Mouse (Mus musculus) adrenal gland, adult 8-10 months (tissue): ENCODE measurements around the gene Acyp1. TPM values are rescaled to one million over a fixed set of nuclear protein-coding genes. Genes with fewer than 3 reads are reported as not detected.

Experiments used
- DNase-seq: peaks from one replicate; pipeline ENCODE4 v3.0.0; 2022
- total RNA-seq, 4 experiments: library from RNA; stranded (reverse); gene quantifications; 2 replicates each; pipeline ENCODE4 v1.2.4; 2022

The Acyp1 gene
- 10 to 100 TPM; 29.3 to 36.6 (median 32.8) TPM for total RNA-seq

DNA sequence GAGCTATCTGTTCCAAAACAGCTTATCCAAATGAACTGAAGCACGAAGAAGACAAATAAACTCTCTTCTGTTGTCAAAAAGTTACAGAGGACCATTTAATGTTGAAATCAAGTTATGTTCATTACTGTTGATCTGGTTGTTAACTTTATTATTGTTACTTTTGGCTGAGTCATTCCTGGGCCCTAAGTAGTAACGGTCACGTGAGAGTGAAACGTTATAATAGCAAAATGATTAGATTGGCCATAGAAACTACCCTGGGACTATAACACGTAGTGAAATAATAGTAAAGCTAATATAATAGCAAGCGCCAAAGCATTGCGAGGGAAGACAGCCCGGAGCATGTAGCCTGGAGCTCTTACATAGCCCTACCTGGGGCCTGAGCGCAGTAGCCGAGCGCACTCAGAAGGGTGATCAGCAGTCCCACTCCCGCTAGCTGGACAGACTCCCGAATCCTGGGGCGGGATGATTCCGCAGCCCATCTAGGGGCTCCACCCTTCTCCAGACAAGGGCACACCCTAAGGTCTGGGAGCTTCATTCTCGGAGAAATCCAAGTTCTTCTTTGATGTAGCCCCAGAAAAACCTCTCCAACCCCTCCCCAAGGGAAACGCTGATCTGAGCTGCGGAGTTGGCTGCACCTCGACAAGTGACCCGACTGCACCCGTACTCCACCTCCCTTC lies at the start of gene Acyp1:
Gene Acyp1, minus strand, starts transcription at position 630 of the 677 bp plus-strand sequence.
- DNase-seq, result peak; percentile 31

DNA sequence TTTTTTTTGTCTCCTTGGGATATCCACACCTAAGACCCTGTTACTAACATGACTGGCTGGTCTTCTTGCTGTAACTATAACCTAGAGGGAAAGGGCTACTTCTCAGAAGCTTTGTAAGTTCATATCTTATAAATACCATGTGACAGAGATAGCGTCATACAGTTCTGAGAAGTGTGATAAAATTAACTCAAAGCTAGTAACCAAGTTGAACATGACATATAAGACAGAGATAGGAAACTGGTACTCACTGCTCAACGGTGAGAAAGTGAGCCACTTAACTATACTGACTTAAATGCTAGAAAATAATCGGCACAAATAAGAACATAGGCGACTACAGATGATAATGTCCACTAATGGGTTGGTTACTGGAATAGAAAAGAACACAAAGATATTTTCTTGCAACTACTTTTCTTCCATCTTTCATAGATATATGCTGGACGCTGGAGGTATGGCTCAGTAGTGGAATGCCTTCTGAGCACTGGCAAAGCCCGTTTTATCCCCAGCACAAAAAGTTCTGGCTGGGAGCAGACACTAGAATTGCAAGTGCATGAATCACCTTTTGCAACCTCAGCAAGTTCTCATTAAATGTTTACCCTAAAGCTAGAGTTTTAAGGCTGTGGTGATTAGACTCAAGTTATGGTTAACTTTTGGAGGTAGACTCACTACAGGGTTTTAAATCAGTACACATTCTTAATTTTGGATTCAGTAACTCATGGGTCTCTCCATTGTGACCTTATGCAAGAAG lies 49.5 kb upstream of the Acyp1 start:
- DNase-seq, result no peak

DNA sequence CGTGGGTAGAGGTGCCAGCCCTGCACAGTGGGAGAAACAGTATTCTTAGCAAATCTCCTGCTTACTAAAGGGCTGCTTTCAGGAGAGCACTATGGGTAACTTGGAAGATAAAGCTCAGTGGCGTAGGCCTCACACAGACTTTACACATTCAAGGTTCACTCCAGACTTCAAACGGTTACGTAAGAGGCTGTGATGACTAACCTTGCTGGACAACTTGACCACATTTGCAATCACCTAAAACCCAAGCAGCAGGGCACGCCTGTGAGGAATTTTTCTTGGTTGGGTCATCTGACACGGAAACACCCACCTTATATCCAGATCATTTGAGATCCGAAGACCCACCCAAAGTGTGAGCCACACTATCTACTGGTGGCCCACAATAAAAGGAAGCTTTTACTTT lies 41.9 kb upstream of the Acyp1 start:
- DNase-seq, result peak; percentile 71

- DNase-seq, result no peak
Observed at GRCm38 (mm10) chr12:85308651-85309050, 20.4 kb upstream of the Acyp1 start.

DNA sequence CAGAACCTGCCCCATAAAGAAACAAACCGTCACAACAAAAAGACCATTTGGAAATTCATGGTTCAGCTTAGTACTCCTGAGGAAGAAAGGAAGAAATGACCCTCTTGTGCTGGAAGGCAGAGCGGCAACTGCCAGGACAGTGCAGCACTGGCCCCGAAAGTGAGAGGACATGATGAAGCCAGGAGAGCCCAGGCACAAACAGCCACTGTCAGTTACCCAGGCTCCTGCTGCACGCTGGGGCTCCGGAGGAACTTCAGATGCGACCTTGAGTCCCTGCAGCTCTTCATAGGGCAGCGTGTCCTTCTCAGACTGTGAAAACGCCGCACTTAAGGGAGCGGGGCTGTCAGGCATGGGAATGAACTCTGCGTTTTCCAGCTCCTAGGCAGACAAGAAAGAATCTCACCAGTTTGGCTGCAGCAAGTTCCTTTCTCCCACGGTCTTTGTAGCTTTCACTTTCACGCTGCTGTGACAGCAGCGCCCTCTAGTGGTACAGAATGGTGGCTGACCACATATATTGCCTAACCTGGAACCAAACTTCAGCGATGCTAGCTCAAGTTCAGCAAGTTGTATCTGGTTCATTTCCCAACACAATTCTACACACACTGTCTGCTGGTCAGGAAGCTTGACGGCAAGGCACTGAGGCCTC lies 17.1 kb upstream of the Acyp1 start:
- peak; percentile 74 for DNase-seq

- no peak for DNase-seq
Observed at GRCm38 (mm10) chr12:85304725-85305124, 16.5 kb upstream of the Acyp1 start.

GRCm38 (mm10) chr12:85303256-85303655 lies 15.0 kb upstream of the Acyp1 start:
- no peak for DNase-seq

DNA sequence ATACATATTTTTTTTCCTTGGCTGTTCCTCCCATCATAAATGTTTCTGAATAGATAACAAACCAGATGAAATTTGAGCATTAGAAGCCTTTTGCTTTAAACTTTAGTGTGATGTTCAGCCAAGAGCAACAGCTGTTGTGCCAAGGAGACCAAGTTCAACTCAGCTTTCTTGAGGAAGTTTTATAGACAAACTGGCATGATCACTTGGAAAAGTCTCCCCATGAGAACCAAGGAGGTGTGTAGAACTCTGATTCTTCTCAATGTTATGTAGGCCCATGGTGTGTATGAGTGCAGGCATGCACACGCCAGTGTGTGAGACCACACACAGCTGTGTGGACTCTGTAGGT lies 10.6 kb upstream of the Acyp1 start:
- DNase-seq, result no peak

- DNase-seq, result no peak
Observed at GRCm38 (mm10) chr12:85298127-85298834, 10.0 kb upstream of the Acyp1 start.

- no peak for DNase-seq
Observed at GRCm38 (mm10) chr12:85297345-85297997, 9.2 kb upstream of the Acyp1 start.

- no peak for DNase-seq
Observed at GRCm38 (mm10) chr12:85296915-85297314, 8.7 kb upstream of the Acyp1 start.

- no peak for DNase-seq
Observed at GRCm38 (mm10) chr12:85295506-85295905, 7.3 kb upstream of the Acyp1 start.

DNA sequence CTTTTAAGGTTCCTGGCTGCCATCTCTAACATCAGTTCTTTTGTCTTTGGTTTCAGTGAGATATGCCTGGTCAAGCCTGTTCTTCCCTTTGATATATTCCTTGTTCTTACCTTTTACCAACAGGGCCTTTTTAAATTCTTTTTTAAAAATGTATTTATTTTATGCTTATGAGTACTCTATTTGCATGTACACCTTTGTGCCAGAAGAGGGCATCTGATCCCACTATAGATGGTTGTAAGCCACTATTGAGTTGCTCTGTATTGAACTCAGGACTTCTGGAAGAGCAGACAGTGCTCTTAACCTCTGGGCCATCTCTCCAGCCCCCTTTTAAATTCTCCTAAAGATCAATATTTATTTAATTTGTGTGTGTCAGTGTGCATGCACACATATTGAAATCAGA lies 4.7 kb upstream of the Acyp1 start:
- DNase-seq, result no peak

DNA sequence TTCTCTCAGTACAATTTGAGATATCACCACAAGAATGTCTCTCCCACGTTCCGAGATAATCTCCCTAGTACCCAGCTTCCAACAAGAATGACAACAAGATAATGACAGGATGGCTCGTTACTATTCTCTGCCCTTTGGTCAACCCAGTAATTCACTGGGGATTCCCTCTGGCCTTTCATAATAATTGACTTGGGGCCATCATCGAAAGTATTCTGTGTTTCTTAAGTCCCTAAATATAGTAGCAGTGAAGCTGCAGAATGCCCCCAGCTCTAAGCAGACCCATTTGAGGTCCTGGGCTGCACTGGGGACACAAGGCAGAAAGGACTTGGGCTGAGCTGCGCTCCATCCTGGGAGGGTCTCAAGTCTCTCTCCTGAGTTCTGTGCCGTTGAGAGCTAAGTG lies 4.0 kb upstream of the Acyp1 start:
- DNase-seq, result no peak

DNA sequence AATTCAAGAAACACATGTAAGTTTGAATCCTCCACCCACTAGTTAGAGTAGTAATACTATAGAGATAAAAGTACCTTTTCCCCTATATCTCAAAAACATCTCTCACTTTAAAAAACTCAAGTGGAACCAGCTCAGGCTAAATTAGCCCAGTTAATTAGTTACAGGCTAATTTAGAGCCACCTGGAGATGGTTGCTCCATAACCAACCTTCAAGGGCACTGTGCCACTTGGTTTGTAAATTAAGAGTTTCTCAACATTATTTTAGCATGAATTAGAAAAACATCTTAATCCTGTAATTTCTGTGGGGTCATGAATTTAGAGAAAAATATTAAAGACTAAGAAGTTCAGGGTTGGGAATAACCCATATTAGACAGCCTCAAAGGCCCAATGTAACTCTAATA lies 3.3 kb upstream of the Acyp1 start:
- no peak for DNase-seq

DNA sequence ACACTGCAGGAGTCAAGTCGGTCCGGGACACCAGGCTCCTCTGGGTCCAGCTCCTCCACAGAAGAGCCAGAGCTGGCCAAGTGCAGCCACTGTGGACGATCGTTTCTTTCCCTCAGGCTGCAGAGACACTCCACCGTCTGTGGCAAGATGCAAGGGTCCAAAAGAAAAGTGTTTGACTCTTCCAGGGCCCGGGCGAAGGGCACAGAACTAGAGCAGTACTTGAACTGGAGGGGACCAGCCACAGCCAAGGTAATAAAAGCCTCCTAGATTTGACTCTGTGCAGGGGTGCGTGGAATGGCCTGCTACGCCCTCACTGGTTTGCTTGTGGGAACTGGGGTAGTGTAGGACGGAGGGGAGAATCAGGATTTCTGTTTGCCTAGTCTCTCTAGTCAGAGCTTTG lies 2.4 kb upstream of the Acyp1 start:
- DNase-seq, result no peak

DNA sequence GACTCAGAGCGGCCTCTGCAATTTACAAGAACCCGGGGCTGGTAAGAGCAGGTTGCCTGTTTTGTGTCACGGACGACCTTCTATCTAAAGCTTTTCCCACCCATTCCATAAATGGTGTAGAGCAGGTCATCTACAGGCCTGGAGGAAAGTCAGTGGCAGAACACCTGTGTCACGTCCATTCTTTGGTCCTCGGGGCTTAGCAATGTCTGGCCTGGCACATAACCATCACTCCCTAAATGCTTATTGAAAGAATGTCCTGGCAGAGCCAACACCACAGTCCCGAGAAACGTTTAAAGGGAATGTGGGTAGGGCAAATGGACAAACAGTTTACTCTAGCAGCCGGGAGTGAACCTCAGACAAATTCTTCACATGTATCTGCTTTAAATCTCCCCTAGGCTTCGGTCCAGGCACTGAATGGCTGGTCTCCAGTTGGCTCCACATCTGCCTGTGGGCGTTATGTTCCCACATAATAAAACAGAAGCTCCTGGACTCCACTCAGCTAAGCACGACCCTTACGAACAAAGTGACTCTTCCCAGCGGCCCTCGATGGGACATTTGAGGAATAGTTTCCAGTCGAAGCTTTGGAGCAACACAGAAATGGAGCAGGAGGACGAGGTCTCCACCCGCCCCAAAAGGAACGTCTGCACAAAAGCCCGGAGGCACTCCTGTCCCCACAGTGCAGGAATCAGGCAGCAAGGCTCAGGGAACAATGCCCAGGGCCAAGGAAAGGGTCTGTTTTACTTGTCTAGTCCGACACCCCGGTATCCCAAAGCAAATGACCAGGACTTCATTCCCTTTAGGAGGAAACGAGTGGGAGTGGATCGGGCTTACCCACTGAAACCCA lies 1.1 kb upstream of the Acyp1 start:
- DNase-seq, result no peak

DNA sequence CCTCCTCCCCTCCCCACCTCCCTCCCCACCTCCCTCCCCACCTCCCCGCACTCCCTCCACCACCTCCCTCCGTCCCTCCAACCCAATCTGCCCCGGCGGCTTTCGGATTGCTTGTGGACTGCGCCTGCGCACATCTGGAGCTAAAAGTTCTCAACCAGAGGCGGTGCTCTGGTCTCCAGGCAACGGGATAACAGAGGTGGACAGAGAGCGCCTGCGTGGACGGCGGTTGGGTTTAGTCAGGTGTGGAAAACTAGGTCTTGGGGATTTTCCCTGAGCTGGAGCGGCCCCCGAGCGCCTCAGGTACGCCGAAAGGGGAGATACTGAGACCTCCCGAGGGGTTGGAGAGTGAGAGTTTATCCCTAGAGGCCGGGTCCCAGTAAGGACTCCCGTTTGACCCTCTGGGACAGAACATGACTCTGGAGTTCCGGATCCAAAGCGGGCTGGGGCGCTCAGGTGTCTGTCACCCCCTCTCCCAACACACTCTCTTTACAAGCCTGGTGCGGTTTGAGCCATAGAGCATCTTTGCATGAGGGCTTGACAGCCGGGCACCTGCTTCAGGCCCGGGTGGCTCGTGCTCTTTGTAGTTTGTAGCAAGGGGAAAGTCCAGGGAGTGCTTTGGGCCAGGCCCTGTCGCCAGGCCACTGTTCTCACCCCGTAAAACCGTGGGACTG lies 383 bp upstream of the Acyp1 start, which contains the start of gene Zc2hc1c:
Gene Zc2hc1c, plus strand, starts transcription at position 106 of the 671 bp plus-strand sequence.
- peak; percentile 91 for DNase-seq

- no peak for DNase-seq
Observed at GRCm38 (mm10) chr12:85286941-85287340, 1.3 kb downstream of the Acyp1 start.

DNA sequence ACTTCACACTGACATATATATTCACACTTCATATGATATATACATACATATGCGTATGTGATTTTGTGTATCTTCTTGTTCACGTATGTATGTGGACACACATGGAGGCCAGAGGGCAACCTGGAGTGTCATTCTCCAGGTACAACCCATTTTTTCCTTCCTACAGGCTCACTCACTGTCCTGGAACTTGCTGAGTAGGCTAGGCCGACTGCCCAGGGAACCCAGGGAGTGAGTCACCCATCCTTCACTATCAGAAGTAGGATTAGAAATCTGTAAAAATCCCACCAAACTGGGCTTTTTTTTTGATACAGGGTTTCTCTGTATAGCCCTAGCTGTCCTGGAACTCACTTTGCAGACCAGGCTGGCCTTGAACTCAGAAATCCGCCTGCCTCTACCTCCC lies 3.2 kb downstream of the Acyp1 start:
- no peak for DNase-seq

DNA sequence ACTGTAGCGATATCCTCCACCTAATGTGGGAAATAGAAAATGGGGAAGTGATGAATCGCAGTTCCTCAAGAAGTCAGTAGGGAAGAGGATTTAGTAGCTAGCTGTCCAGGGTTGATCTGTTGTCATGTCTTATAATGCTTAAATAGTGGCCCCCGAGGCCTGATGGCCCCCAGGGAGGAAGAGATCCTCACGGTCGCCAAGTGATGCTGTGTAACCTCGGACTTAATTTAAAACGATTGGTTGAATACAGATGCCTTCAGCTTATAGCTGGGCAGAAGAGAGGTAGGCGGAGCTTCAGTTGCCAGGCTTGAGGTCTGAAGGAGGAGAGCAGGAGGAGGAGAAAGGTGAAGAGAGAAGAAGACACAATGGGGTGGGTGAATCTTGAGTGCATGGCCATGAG lies 3.9 kb downstream of the Acyp1 start:
- DNase-seq, result no peak
